Mouse (Mus musculus) heart, adult 2 months (tissue): ENCODE data around the gene Plcl1.

Experiments used
- CTCF ChIP-seq: fragments of 200-600 bp; IDR thresholded peaks from 2 replicates; pipeline ENCODE4 v1.8.1; 2022; ENCODE audit warnings: antibody characterized with exemption, mild to moderate bottlenecking, moderate library complexity
- POLR2A ChIP-seq: fragments of 200-500 bp; IDR thresholded peaks from 2 replicates; pipeline ENCODE4 v1.6.1; 2011; ENCODE audit warnings: mild to moderate bottlenecking, low read depth, low read length, control low read depth; ENCODE audit not compliant: insufficient read depth

DNA sequence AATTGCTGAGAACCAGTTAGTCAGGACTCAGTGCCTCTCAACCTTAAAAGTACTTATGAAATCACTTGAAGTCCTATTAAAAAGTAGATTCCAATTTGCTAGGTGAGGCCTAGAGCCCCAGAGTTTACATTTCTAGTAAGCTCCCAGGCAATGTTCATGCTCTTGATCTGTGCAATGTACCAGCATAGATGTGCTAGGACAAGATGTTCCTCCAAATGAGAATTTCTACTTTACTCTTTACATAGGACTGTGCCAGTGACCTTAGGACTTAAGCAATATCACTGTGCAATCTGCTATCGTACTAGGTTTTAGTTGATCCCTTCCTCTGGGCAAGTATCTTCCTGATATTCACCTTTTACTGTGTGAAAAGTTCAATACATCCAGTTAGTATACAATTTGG lies 103.9 kb downstream of the Plcl1 start:
- TF ChIP-seq CTCF (no peak), POLR2A (no peak)
